Mouse (Mus musculus) B cell, adult (primary cell): ENCODE results near the gene Olfr1039. TPM values are rescaled to one million over a fixed set of nuclear protein-coding genes. Genes with fewer than 3 reads are reported as not detected.

ENCODE experiments used
- total RNA-seq: library from RNA; stranded (reverse); gene quantifications from 4 replicates; pipeline ENCODE4 v1.2.4, GENCODE M21; 2023; ENCODE audit not compliant: inconsistent age

Olfr1039 gene
- total RNA-seq, result not detected in 4 replicates

GRCm38 (mm10) chr2:86135828-86136227 lies at the start of gene Olfr1039:
Gene Olfr1039, minus strand, starts transcription at chr2:86135928.

GRCm38 (mm10) chr2:86177720-86178119 lies 42.0 kb upstream of the Olfr1039 start, which contains the start of gene Olfr1044:
Gene Olfr1044, minus strand, starts transcription at chr2:86177820.

DNA sequence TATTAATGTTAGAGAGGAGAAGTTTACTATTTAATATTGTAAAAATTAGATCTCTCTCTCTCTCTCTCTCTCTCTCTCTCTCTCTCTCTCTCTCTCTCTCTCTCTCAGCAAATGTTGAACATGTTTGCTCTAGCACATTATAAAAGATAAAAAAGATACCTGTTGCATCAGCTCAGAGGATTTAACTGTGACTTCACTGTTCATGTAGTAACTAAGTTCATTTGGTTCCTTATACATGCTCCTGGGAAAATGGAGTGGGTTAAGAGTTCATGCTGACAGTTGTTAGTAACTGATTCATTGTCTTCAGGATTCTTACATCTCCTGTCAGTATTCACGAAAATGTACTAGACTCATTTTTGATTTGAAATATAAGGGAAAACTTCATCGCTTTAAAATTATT lies 31.7 kb upstream of the Olfr1039 start, which contains the start of gene Olfr1043:
Gene Olfr1043 (minus strand): TSS at position 101 of the 400 bp plus-strand sequence.

GRCm38 (mm10) chr2:86161738-86162137 lies 26.0 kb upstream of the Olfr1039 start, which contains the start of gene Olfr1042:
Gene Olfr1042, minus strand, starts transcription at chr2:86161838.

DNA sequence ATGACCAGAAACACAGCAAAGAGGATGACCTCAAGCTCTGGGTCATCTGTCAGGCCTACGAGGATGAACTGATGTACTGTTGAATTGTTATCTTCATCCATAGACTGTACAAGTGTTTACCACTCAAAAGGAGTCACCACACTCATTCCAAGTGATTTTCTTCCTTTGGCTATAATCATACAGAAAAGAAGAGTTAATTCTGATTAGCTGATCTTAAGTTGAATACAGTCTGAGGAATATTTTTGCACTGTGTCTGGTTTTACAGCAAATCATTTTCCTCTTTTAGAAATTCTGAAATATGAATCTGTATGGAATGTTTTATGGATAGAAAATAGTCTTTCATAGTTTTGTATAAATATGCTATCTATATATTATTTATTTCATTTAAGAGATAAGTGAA lies 10.9 kb upstream of the Olfr1039 start, which contains the start of gene Olfr1040:
Gene Olfr1040 (minus strand): TSS at position 101 of the 400 bp plus-strand sequence.

DNA sequence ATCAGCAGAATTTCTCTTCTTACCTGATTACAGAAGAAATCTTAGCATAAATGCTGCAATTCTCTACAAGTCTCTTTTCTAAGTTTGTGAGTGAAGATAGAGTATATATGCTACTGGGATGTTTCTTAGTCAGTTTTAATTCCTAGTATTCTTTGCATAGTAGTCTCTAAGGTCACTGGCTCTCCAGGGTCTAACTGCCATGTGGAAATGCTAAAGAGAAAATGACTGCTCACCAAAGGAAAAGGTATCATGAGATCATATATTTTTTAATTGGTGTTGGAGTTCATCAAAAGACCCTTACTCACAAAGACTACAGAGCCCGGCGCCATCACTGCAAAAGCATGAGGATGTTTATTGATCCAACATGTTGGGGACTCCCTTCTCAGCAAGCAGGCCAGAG lies 48.4 kb downstream of the Olfr1039 start, which contains the start of gene Olfr1037:
Gene Olfr1037 (minus strand): TSS at position 101 of the 400 bp plus-strand sequence.

Other genes with a start within 250 kb of the Olfr1039 start
- not detected in 4 replicates for gene Olfr1024, start 230.9 kb downstream of the Olfr1039 start, total RNA-seq
- gene Olfr1025-ps1, start 220.7 kb downstream of the Olfr1039 start, total RNA-seq, result not detected in 4 replicates
- gene Olfr1026, start 214.4 kb downstream of the Olfr1039 start, total RNA-seq, result not detected in 4 replicates
- gene Olfr1028, start 185.5 kb downstream of the Olfr1039 start, total RNA-seq, result not detected in 4 replicates
- 0.12 TPM in 1 of 4 replicates, not detected in the others for gene Olfr1029, start 162.0 kb downstream of the Olfr1039 start, total RNA-seq
- not detected in 4 replicates for gene Olfr1030, start 156.7 kb downstream of the Olfr1039 start, total RNA-seq
- not detected in 4 replicates for gene Olfr1031, start 145.6 kb downstream of the Olfr1039 start, total RNA-seq
- not detected in 4 replicates for gene Olfr1032, start 130.4 kb downstream of the Olfr1039 start, total RNA-seq
- gene Olfr1033, start 115.3 kb downstream of the Olfr1039 start, total RNA-seq, result not detected in 4 replicates
- gene Olfr1034, start 90.1 kb downstream of the Olfr1039 start, total RNA-seq, result not detected in 4 replicates
- not detected in 4 replicates for gene Olfr1036, start 61.9 kb downstream of the Olfr1039 start, total RNA-seq
- gene Olfr1037, start 48.5 kb downstream of the Olfr1039 start, total RNA-seq, result not detected in 4 replicates
- not detected in 4 replicates for gene Olfr1040, start 10.8 kb upstream of the Olfr1039 start, total RNA-seq
- gene Olfr1042, start 25.9 kb upstream of the Olfr1039 start, total RNA-seq, result not detected in 4 replicates
- gene Olfr1043, start 31.6 kb upstream of the Olfr1039 start, total RNA-seq, result not detected in 4 replicates
- gene Olfr1044, start 41.9 kb upstream of the Olfr1039 start, total RNA-seq, result not detected in 4 replicates
- not detected in 4 replicates for gene Olfr52, start 49.8 kb upstream of the Olfr1039 start, total RNA-seq
- gene Olfr1045, start 67.1 kb upstream of the Olfr1039 start, total RNA-seq, result not detected in 4 replicates
- not detected in 4 replicates for gene Olfr1046, start 83.4 kb upstream of the Olfr1039 start, total RNA-seq
- not detected in 4 replicates for gene Olfr1047, start 95.5 kb upstream of the Olfr1039 start, total RNA-seq
- not detected in 4 replicates for gene Olfr1048, start 104.4 kb upstream of the Olfr1039 start, total RNA-seq
- not detected in 4 replicates for gene Olfr1049, start 122.4 kb upstream of the Olfr1039 start, total RNA-seq
- not detected in 4 replicates for gene Olfr1051, start 143.2 kb upstream of the Olfr1039 start, total RNA-seq
- gene Olfr1052, start 156.5 kb upstream of the Olfr1039 start, total RNA-seq, result not detected in 4 replicates
- not detected in 4 replicates for gene Olfr1053, start 179.4 kb upstream of the Olfr1039 start, total RNA-seq
- not detected in 4 replicates for gene Olfr1054, start 199.5 kb upstream of the Olfr1039 start, total RNA-seq
- gene Olfr1055, start 214.4 kb upstream of the Olfr1039 start, total RNA-seq, result not detected in 4 replicates
- gene Olfr1056, start 226.5 kb upstream of the Olfr1039 start, total RNA-seq, result not detected in 4 replicates
- not detected in 4 replicates for gene Olfr1057, start 242.5 kb upstream of the Olfr1039 start, total RNA-seq